Mouse (Mus musculus) ES-Bruce4 (cell line): ENCODE measurements around the gene Car11.

Experiments used
- CTCF ChIP-seq: IDR thresholded peaks from one replicate; pipeline ENCODE4 v1.8.1; 2011; ENCODE audit warnings: low read depth, low read length
- POLR2A ChIP-seq: IDR thresholded peaks from one replicate; pipeline ENCODE4 v1.8.1; 2011; ENCODE audit warnings: low read length; ENCODE audit not compliant: insufficient read depth

DNA sequence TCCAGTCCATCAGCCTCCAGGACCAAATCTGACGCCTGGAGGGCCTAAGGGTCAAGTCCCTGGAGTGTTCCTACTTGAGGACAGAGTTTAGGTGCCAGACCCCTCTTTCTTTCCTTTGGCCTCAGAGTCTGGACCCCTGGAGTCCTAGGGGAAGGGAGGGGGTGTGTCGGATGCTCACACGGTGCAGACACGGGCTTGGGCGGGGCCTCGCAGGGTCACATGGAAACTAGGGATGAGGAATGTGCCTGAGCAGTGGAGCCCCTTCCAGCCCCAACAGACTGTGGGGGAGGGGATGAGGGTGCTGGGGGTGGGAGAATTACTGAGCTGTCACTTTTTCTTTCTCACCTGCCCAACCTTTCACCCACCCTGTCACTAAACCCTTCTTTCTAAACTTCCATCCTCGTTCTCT lies 6.2 kb downstream of the Car11 start:
- TF ChIP-seq CTCF (no peak), POLR2A (no peak)
